Mouse (Mus musculus): ENCODE measurements at regions not wholly inside any gene's neighbourhood (a gene's known extent, or its start where the extent isn't known, plus 50 kb on each side); places are given as distances from the start of the nearest gene placed in this dataset.

GRCm38 (mm10) chr14:31891500-31892185 is 61.2 kb upstream of the Ankrd28 start:
- no peak for TF ChIP-seq GATA1 (IDR thresholded peaks at IDR 0.05; ENCODE audit: borderline replicate concordance, low read length)
- TF ChIP-seq FLI1 (IDR thresholded peaks at IDR 0.05; ENCODE audit: low read length) = no peak
- Histone ChIP-seq H3K4me1 (no peaks in the 10 kb centered on the region), H3K4me3 (replicated peaks) (no peak overlapping the region), H3K36me3 (replicated peaks; ENCODE audit: low read length) (no peaks in the 10 kb centered on the region), H3K27me3 (replicated peaks) (peaks cover 13% of the 10 kb centered on the region), H3K9me3 (0 out of 2 replicates have a peak, but pooled peaks cover under 1% of the 10 kb centered on the region)

- no peak for TF ChIP-seq GATA1 (IDR thresholded peaks at IDR 0.05; ENCODE audit: borderline replicate concordance, low read length)
- no peak for TF ChIP-seq FLI1 (IDR thresholded peaks at IDR 0.05; ENCODE audit: low read length)
- Histone ChIP-seq H3K4me3 (replicated peaks) (no peak overlapping the region), H3K9me3 (no peaks in the 10 kb centered on the region), H3K27me3 (replicated peaks) (peaks cover 16% of the 10 kb centered on the region), H3K36me3 (replicated peaks; ENCODE audit: low read length) (no peaks in the 10 kb centered on the region), H3K4me1 (no peaks in the 10 kb centered on the region)
These were observed 61.7 kb upstream of the Ankrd28 start for GRCm38 (mm10) chr14:31892186-31892510.

GRCm38 (mm10) chr14:31896500-31896899 is 66.0 kb upstream of the Ankrd28 start:
- H3K4me3 ChIP-seq (replicated peaks) = no peak overlapping the region
- no peaks in the 10 kb centered on the region for H3K9me3 ChIP-seq
- no peaks in the 10 kb centered on the region for H3K36me3 ChIP-seq (replicated peaks; ENCODE audit: low read length)
- no peaks in the 10 kb centered on the region for H3K4me1 ChIP-seq
- TF ChIP-seq GATA1 (IDR thresholded peaks at IDR 0.05; ENCODE audit: borderline replicate concordance, low read length) (no peak), FLI1 (IDR thresholded peaks at IDR 0.05; ENCODE audit: low read length) (no peak)
- H3K27me3 ChIP-seq (replicated peaks) = peaks cover 10% of the 10 kb centered on the region

- Histone ChIP-seq H3K27me3 (replicated peaks) (peaks cover 12% of the 10 kb centered on the region), H3K4me3 (replicated peaks) (no peak overlapping the region), H3K36me3 (replicated peaks; ENCODE audit: low read length) (no peaks in the 10 kb centered on the region), H3K4me1 (no peaks in the 10 kb centered on the region), H3K9me3 (no peaks in the 10 kb centered on the region)
- TF ChIP-seq GATA1 (IDR thresholded peaks at IDR 0.05; ENCODE audit: borderline replicate concordance, low read length) (no peak), FLI1 (IDR thresholded peaks at IDR 0.05; ENCODE audit: low read length) (no peak)
These were observed 69.1 kb upstream of the Ankrd28 start for GRCm38 (mm10) chr14:31899504-31899903.

GRCm38 (mm10) chr14:31899906-31900305 is 69.5 kb upstream of the Ankrd28 start:
- H3K9me3 ChIP-seq = no peaks in the 10 kb centered on the region
- peaks cover 12% of the 10 kb centered on the region for H3K27me3 ChIP-seq (replicated peaks)
- no peaks in the 10 kb centered on the region for H3K4me1 ChIP-seq
- no peak overlapping the region for H3K4me3 ChIP-seq (replicated peaks)
- no peak for TF ChIP-seq GATA1 (IDR thresholded peaks at IDR 0.05; ENCODE audit: borderline replicate concordance, low read length)
- no peak for TF ChIP-seq FLI1 (IDR thresholded peaks at IDR 0.05; ENCODE audit: low read length)
- no peaks in the 10 kb centered on the region for H3K36me3 ChIP-seq (replicated peaks; ENCODE audit: low read length)

- Histone ChIP-seq H3K4me1 (no peaks in the 10 kb centered on the region), H3K9me3 (no peaks in the 10 kb centered on the region), H3K27me3 (replicated peaks) (peaks cover 11% of the 10 kb centered on the region), H3K36me3 (replicated peaks; ENCODE audit: low read length) (no peaks in the 10 kb centered on the region), H3K4me3 (replicated peaks) (no peak overlapping the region)
- no peak for TF ChIP-seq FLI1 (IDR thresholded peaks at IDR 0.05; ENCODE audit: low read length)
- no peak for TF ChIP-seq GATA1 (IDR thresholded peaks at IDR 0.05; ENCODE audit: borderline replicate concordance, low read length)
These were observed 71.5 kb upstream of the Ankrd28 start for GRCm38 (mm10) chr14:31901901-31902300.

- Histone ChIP-seq H3K4me1 (peaks cover 2% of the 10 kb centered on the region; the same call in 1 of the 2 replicates), H3K4me3 (replicated peaks) (no peak overlapping the region), H3K9me3 (0 out of 2 replicates have a peak, but pooled peaks cover 6% of the 10 kb centered on the region), H3K36me3 (replicated peaks; ENCODE audit: low read length) (no peaks in the 10 kb centered on the region), H3K27me3 (replicated peaks) (peaks cover 19% of the 10 kb centered on the region)
- no peak for TF ChIP-seq GATA1 (IDR thresholded peaks at IDR 0.05; ENCODE audit: borderline replicate concordance, low read length)
- TF ChIP-seq FLI1 (IDR thresholded peaks at IDR 0.05; ENCODE audit: low read length) = no peak
These were observed 73.2 kb upstream of the Ankrd28 start for GRCm38 (mm10) chr14:31903664-31904063.

- Histone ChIP-seq H3K4me1 (peaks cover 3% of the 10 kb centered on the region; the same call in 1 of the 2 replicates), H3K27me3 (replicated peaks) (peaks cover 21% of the 10 kb centered on the region), H3K4me3 (replicated peaks) (no peak overlapping the region), H3K9me3 (peaks cover 10% of the 10 kb centered on the region; the same call in 1 of the 2 replicates), H3K36me3 (replicated peaks; ENCODE audit: low read length) (no peaks in the 10 kb centered on the region)
- no peak for TF ChIP-seq FLI1 (IDR thresholded peaks at IDR 0.05; ENCODE audit: low read length)
- TF ChIP-seq GATA1 (IDR thresholded peaks at IDR 0.05; ENCODE audit: borderline replicate concordance, low read length) = no peak
These were observed 78.1 kb upstream of the Ankrd28 start for GRCm38 (mm10) chr14:31908591-31908990.

GRCm38 (mm10) chr14:31909291-31909690 is 78.8 kb upstream of the Ankrd28 start:
- no peak for TF ChIP-seq FLI1 (IDR thresholded peaks at IDR 0.05; ENCODE audit: low read length)
- TF ChIP-seq GATA1 (IDR thresholded peaks at IDR 0.05; ENCODE audit: borderline replicate concordance, low read length) = no peak
- Histone ChIP-seq H3K4me3 (replicated peaks) (no peak overlapping the region), H3K36me3 (replicated peaks; ENCODE audit: low read length) (no peaks in the 10 kb centered on the region), H3K4me1 (peaks cover 3% of the 10 kb centered on the region; the same call in 1 of the 2 replicates), H3K9me3 (peaks cover 10% of the 10 kb centered on the region; the same call in 1 of the 2 replicates), H3K27me3 (replicated peaks) (peaks cover 21% of the 10 kb centered on the region)

- TF ChIP-seq FLI1 (IDR thresholded peaks at IDR 0.05; ENCODE audit: low read length) (no peak), GATA1 (IDR thresholded peaks at IDR 0.05; ENCODE audit: borderline replicate concordance, low read length) (no peak)
- Histone ChIP-seq H3K4me3 (replicated peaks) (no peak overlapping the region), H3K27me3 (replicated peaks) (peaks cover 23% of the 10 kb centered on the region), H3K36me3 (replicated peaks; ENCODE audit: low read length) (no peaks in the 10 kb centered on the region), H3K9me3 (peaks cover 13% of the 10 kb centered on the region), H3K4me1 (peaks cover 3% of the 10 kb centered on the region; the same call in 1 of the 2 replicates)
These were observed 80.4 kb upstream of the Ankrd28 start for GRCm38 (mm10) chr14:31910809-31911208.
